In genomic region chr13:46726288-46727037, GRCm38 (mm10) we compare ENCODE assay signal across 8 mouse cellular contexts. TPM values are rescaled to one million over a fixed set of nuclear protein-coding genes. Genes with fewer than 3 reads are reported as not detected.
A peak's percentile ranks its signal among the peaks of the same experiment; 100 is the strongest.
DNase-seq lines count a peak whose midpoint lies in the region; ATAC-seq and TF ChIP-seq lines count a peak whose summit lies in the region.

No protein-coding gene starts in this region.

- no peak for DNase-seq in heart, postnatal 25 days (ENCODE audit: low spot score)
- DNase-seq in forebrain, postnatal 0 days: peak; percentile 43
- DNase-seq in urinary bladder, postnatal 10 days (ENCODE audit: low spot score): no peak

- H3K79me3 ChIP-seq in C2C12 (ENCODE audit: low read depth): peaks cover 60% of the 10 kb centered on the region

- ATAC-seq in heart, embryonic 13.5 days (ENCODE audit: extremely low read depth, insufficient number of reproducible peaks, low FRiP score, low TSS enrichment): no peak
- no peak for ATAC-seq in forebrain, postnatal 0 days
- ATAC-seq in liver, embryonic 12.5 days: no peak

- intact Hi-C loops in heart, postnatal 25 days (cut with DNase I): loop anchor here (5.0 kb wide), 1 partner anchor 71 kb away; no protein-coding TSS in a partner anchor

- peak overlapping the region; percentile 84 for H3K4me3 ChIP-seq in heart, embryonic 13.5 days
- H3K4me3 ChIP-seq in C2C12 (ENCODE audit: insufficient read depth, poor library complexity, severe bottlenecking): peak overlapping the region; percentile 83
- peak overlapping the region; percentile 99 for H3K4me3 ChIP-seq in brown adipose tissue, adult 24 weeks (ENCODE audit: insufficient read depth, low read depth, low read length)
- H3K4me3 ChIP-seq in forebrain, postnatal 0 days (ENCODE audit: low read depth, low read length): peak overlapping the region; percentile 94
- H3K4me3 ChIP-seq in liver, embryonic 12.5 days: peak overlapping the region; percentile 81
- peak overlapping the region; percentile 98 for H3K4me3 ChIP-seq in olfactory bulb, adult 2 months (ENCODE audit: insufficient read depth, low read depth, low read length)

- WGBS in heart, embryonic 13.5 days: under 1% methylated on average over 30 of the region's 30 CpGs
- 3% methylated on average over 30 of the region's 30 CpGs for WGBS in forebrain, postnatal 0 days
- under 1% methylated on average over 30 of the region's 30 CpGs for WGBS in liver, embryonic 12.5 days (ENCODE audit: insufficient replicate concordance)
- WGBS in olfactory bulb, adult 2 months: under 1% methylated on average over 30 of the region's 30 CpGs

- no peak for TF ChIP-seq CTCF in C2C12 (IDR thresholded peaks at IDR 0.05; ENCODE audit: control insufficient read depth, insufficient read depth, insufficient read length)
- peak; percentile 20 for TF ChIP-seq CTCF in forebrain, postnatal 0 days (IDR thresholded peaks at IDR 0.05; ENCODE audit: low read depth)
- TF ChIP-seq CTCF in olfactory bulb, adult 2 months (IDR thresholded peaks at IDR 0.05; ENCODE audit: insufficient read depth, low read depth, low read length): no peak

- peak overlapping the region; percentile 98 for H3K9ac ChIP-seq in heart, embryonic 13.5 days
- peak overlapping the region; percentile 88 for H3K9ac ChIP-seq in forebrain, postnatal 0 days
- peak overlapping the region; percentile 93 for H3K9ac ChIP-seq in liver, embryonic 12.5 days

- no peaks in the 10 kb centered on the region for H3K27me3 ChIP-seq in heart, embryonic 13.5 days (replicated peaks)
- no peaks in the 10 kb centered on the region for H3K27me3 ChIP-seq in C2C12 (ENCODE audit: control insufficient read depth, insufficient read depth, insufficient read length)
- no peaks in the 10 kb centered on the region for H3K27me3 ChIP-seq in forebrain, postnatal 0 days (ENCODE audit: insufficient read depth, low read length)
- no peaks in the 10 kb centered on the region for H3K27me3 ChIP-seq in liver, embryonic 12.5 days (replicated peaks)

- H3K9me3 ChIP-seq in heart, embryonic 13.5 days: no peaks in the 10 kb centered on the region
- no peaks in the 10 kb centered on the region for H3K9me3 ChIP-seq in forebrain, postnatal 0 days (ENCODE audit: low read length)
- H3K9me3 ChIP-seq in liver, embryonic 12.5 days (replicated peaks): no peaks in the 10 kb centered on the region

- H3K79me2 ChIP-seq in C2C12 (ENCODE audit: control insufficient read depth, insufficient read depth): peaks cover 63% of the 10 kb centered on the region

- peak overlapping the region; percentile 97 for H3K27ac ChIP-seq in heart, embryonic 13.5 days (replicated peaks)
- H3K27ac ChIP-seq in brown adipose tissue, adult 24 weeks (replicated peaks; ENCODE audit: low read depth, low read length): peak overlapping the region; percentile 80
- H3K27ac ChIP-seq in forebrain, postnatal 0 days (ENCODE audit: low read depth, low read length): peak overlapping the region; percentile 96
- H3K27ac ChIP-seq in liver, embryonic 12.5 days: peak overlapping the region; percentile 98
- no peak overlapping the region for H3K27ac ChIP-seq in olfactory bulb, adult 2 months (ENCODE audit: insufficient read depth, low read depth, low read length)

- H3K4me2 ChIP-seq in heart, embryonic 13.5 days: peak overlapping the region; percentile 84
- peak overlapping the region; percentile 71 for H3K4me2 ChIP-seq in forebrain, postnatal 0 days (ENCODE audit: low read depth)
- peak overlapping the region; percentile 76 for H3K4me2 ChIP-seq in liver, embryonic 12.5 days

- peak overlapping the region; percentile 72 for H3ac ChIP-seq in C2C12 (ENCODE audit: control insufficient read depth, insufficient read length, low read depth)

- TF ChIP-seq POLR2A in olfactory bulb, adult 2 months (IDR thresholded peaks at IDR 0.05; ENCODE audit: insufficient read depth, low read depth, low read length): no peak

- no peaks in the 10 kb centered on the region for H3K36me3 ChIP-seq in heart, embryonic 13.5 days
- peaks cover 9% of the 10 kb centered on the region for H3K36me3 ChIP-seq in C2C12 (ENCODE audit: control insufficient read depth, insufficient read depth)
- no peaks in the 10 kb centered on the region for H3K36me3 ChIP-seq in forebrain, postnatal 0 days (ENCODE audit: insufficient read depth)
- H3K36me3 ChIP-seq in liver, embryonic 12.5 days: 0 out of 2 replicates have a peak, but pooled peaks cover 3% of the 10 kb centered on the region

- H3K4me1 ChIP-seq in heart, embryonic 13.5 days: peaks cover 24% of the 10 kb centered on the region
- H3K4me1 ChIP-seq in brown adipose tissue, adult 24 weeks (ENCODE audit: control insufficient read depth, insufficient read depth, insufficient read length, low read length): 0 out of 2 replicates have a peak, but pooled peaks cover 2% of the 10 kb centered on the region
- H3K4me1 ChIP-seq in forebrain, postnatal 0 days (ENCODE audit: insufficient read depth): peaks cover 3% of the 10 kb centered on the region; the same call in 1 of the 2 replicates
- H3K4me1 ChIP-seq in liver, embryonic 12.5 days: peaks cover 40% of the 10 kb centered on the region
- H3K4me1 ChIP-seq in olfactory bulb, adult 2 months (ENCODE audit: control insufficient read depth, insufficient read depth, low read length): no peaks in the 10 kb centered on the region

TF ChIP-seq in C2C12, 6 proteins besides CTCF, POLR2A, EP300 and RAD21:
- TF ChIP-seq MYOG (IDR thresholded peaks at IDR 0.05; ENCODE audit: control insufficient read depth, extremely low read depth, insufficient read length) (no peak), MAX (IDR thresholded peaks at IDR 0.05) (no peak), USF1 (IDR thresholded peaks at IDR 0.05; ENCODE audit: low read depth) (no peak), CEBPB (IDR thresholded peaks at IDR 0.05; ENCODE audit: low read depth) (no peak), MYOD1 (IDR thresholded peaks at IDR 0.05; ENCODE audit: control insufficient read depth, insufficient read length, low read depth) (no peak), FOSL1 (IDR thresholded peaks at IDR 0.05; ENCODE audit: insufficient read depth, low read length, poor library complexity, severe bottlenecking) (no peak)

RNA-seq across cellular contexts. Expression of gene Nup153, which starts 1.3 kb away (rescaled TPM):
- 12.7 and 13.2 TPM in 2 replicates for polyA plus RNA-seq in heart, embryonic 13.5 days (2015; fragmentation: Nextera tagmentation; extraction: Ambion mirVana)
- 10 to 100 TPM; 29.4 to 39.3 TPM for total RNA-seq in heart, postnatal 25 days (2021)
- 18.4 TPM for polyA plus RNA-seq in C2C12 (2012; fragmentation: generic; extraction: Trizol)
- polyA plus RNA-seq in brown adipose tissue, adult 24 weeks (2012; ENCODE audit: insufficient read depth, insufficient read length, missing spikeins): 15.1 and 20.4 TPM in 2 replicates
- total RNA-seq in forebrain, postnatal 0 days (2014; rRNA removed): 60.6 and 62.4 TPM in 2 replicates
- polyA plus RNA-seq in forebrain, postnatal 0 days (2015; fragmentation: Nextera tagmentation; extraction: Ambion mirVana): 7.3 and 11.5 TPM in 2 replicates
- 38.3 and 39.0 TPM in 2 replicates for polyA plus RNA-seq in liver, embryonic 12.5 days (2016; fragmentation: Nextera tagmentation; extraction: Ambion mirVana)
- polyA plus RNA-seq in olfactory bulb, adult 2 months (2012; ENCODE audit: insufficient read depth, insufficient read length, low replicate concordance, missing spikeins): not detected in 2 replicates

RNA-seq across cellular contexts. Expression of gene Fam8a1, which starts 57.1 kb away (rescaled TPM):
- 7.6 and 9.5 TPM in 2 replicates for polyA plus RNA-seq in heart, embryonic 13.5 days (2015; fragmentation: Nextera tagmentation; extraction: Ambion mirVana)
- total RNA-seq in heart, postnatal 25 days (2021): 10 to 100 TPM; 31.0 to 37.0 TPM
- polyA plus RNA-seq in C2C12 (2012; fragmentation: generic; extraction: Trizol): 6.4 TPM
- polyA plus RNA-seq in brown adipose tissue, adult 24 weeks (2012; ENCODE audit: insufficient read depth, insufficient read length, missing spikeins): 30.1 and 31.7 TPM in 2 replicates
- total RNA-seq in forebrain, postnatal 0 days (2014; rRNA removed): 63.0 and 73.8 TPM in 2 replicates
- 13.6 and 18.8 TPM in 2 replicates for polyA plus RNA-seq in forebrain, postnatal 0 days (2015; fragmentation: Nextera tagmentation; extraction: Ambion mirVana)
- 6.6 and 7.0 TPM in 2 replicates for polyA plus RNA-seq in liver, embryonic 12.5 days (2016; fragmentation: Nextera tagmentation; extraction: Ambion mirVana)
- not detected in 2 replicates for polyA plus RNA-seq in olfactory bulb, adult 2 months (2012; ENCODE audit: insufficient read depth, insufficient read length, low replicate concordance, missing spikeins)
